Mouse (Mus musculus): Measurements from ENCODE around the gene Pgls. TPM values are rescaled to one million over a fixed set of nuclear protein-coding genes. Genes with fewer than 3 reads are reported as not detected.

Gene Pgls
- polyA plus RNA-seq, 1 experiment from 2014 or later, result 296 TPM

DNA sequence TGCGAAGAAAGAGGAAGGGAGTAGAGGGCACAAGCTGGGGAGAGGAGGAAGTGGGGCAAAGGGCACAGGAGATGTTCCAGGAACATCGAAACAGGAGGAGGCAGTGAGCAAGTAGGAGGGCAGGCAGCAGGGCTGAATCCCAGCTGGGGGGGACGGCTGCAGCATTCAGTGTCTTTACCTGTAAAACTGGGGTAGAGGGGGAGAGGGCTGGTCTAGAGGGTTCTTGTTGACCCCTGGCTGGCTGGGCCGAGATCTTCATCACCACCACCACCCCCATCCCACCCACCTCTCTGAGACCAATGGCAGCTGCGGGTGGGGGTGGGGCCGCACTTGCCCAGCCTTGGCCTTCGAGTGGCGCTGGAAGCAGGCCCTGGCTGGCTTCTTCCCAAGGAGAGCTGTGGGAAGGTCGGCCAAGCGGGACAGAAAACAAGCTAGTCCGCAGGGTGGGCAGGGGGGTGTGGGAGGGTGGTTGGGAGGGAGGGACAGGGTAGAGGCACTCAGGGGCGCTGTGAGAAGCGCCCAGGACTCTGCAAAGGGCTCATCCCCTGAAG, 23.5 kb upstream of the Pgls start, which contains the start of gene Slc27a1:
Gene Slc27a1 (plus strand): TSS at position 496 of the 551 bp plus-strand sequence.
- Histone ChIP-seq H3K4me2 (ENCODE audit: low read length) (peak within 1 kb of the TSS; percentile 62), H3K27me3 (ENCODE audit: insufficient read depth, low read length) (no peaks in the 10 kb centered on the region), H3K4me3 (replicated peaks; ENCODE audit: low read depth, low read length) (peak within 1 kb of the TSS; percentile 61), H3K27ac (peak within 1 kb of the TSS; percentile 96), H3K36me3 (ENCODE audit: insufficient read depth, low read length) (no peaks in the 10 kb centered on the region), H3K9ac (ENCODE audit: low read depth, low read length) (peak within 1 kb of the TSS; percentile 67), H3K4me1 (replicated peaks; ENCODE audit: insufficient read depth, low read length) (peaks cover 6% of the 10 kb centered on the region; the same call in 1 of the 2 replicates), H3K9me3 (replicated peaks; ENCODE audit: low read length) (no peaks in the 10 kb centered on the region)
- ATAC-seq (replicated peaks; ENCODE audit: low FRiP score, low read depth) (peak; percentile 9; the same call in 1 of the 2 replicates), DNase-seq (ENCODE audit: low spot score) (peak; percentile 64)
- 8% methylated on average over 13 of the region's 13 CpGs for WGBS
- TF ChIP-seq CTCF (IDR thresholded peaks at IDR 0.05; ENCODE audit: low read depth), result no peak

- H3K36me3 ChIP-seq (ENCODE audit: insufficient read depth, low read length), result no peaks in the 10 kb centered on the region
- 25% methylated on average over 6 of the region's 6 CpGs for whole genome bisulfite sequencing
- no peak for TF ChIP-seq CTCF (IDR thresholded peaks at IDR 0.05; ENCODE audit: low read depth)
- H3K4me1 ChIP-seq (replicated peaks; ENCODE audit: insufficient read depth, low read length), result peaks cover 6% of the 10 kb centered on the region; the same call in 1 of the 2 replicates
- H3K27me3 ChIP-seq (ENCODE audit: insufficient read depth, low read length), result no peaks in the 10 kb centered on the region
- ATAC-seq (replicated peaks; ENCODE audit: low FRiP score, low read depth), result no peak
- H3K27ac ChIP-seq, result peak overlapping the region; percentile 96
- no peaks in the 10 kb centered on the region for H3K9me3 ChIP-seq (replicated peaks; ENCODE audit: low read length)
- peak overlapping the region; percentile 67 for H3K9ac ChIP-seq (ENCODE audit: low read depth, low read length)
- H3K4me2 ChIP-seq (ENCODE audit: low read length), result peak overlapping the region; percentile 62
- no peak for DNase-seq (ENCODE audit: low spot score)
- peak overlapping the region; percentile 61 for H3K4me3 ChIP-seq (replicated peaks; ENCODE audit: low read depth, low read length)
Observed at GRCm38 (mm10) chr8:71568941-71569340, 23.0 kb upstream of the Pgls start.

GRCm38 (mm10) chr8:71569366-71570290, 22.3 kb upstream of the Pgls start:
- Histone ChIP-seq H3K9ac (ENCODE audit: low read depth, low read length) (peak overlapping the region; percentile 67), H3K36me3 (ENCODE audit: insufficient read depth, low read length) (no peaks in the 10 kb centered on the region), H3K4me1 (replicated peaks; ENCODE audit: insufficient read depth, low read length) (peaks cover 6% of the 10 kb centered on the region; the same call in 1 of the 2 replicates), H3K27ac (peak overlapping the region; percentile 96), H3K9me3 (replicated peaks; ENCODE audit: low read length) (no peaks in the 10 kb centered on the region), H3K27me3 (ENCODE audit: insufficient read depth, low read length) (no peaks in the 10 kb centered on the region), H3K4me2 (ENCODE audit: low read length) (peak overlapping the region; percentile 62), H3K4me3 (replicated peaks; ENCODE audit: low read depth, low read length) (peak overlapping the region; percentile 61)
- TF ChIP-seq CTCF (IDR thresholded peaks at IDR 0.05; ENCODE audit: low read depth), result no peak
- DNase-seq (ENCODE audit: low spot score), result peak; percentile 93
- 1% methylated on average over 51 of the region's 51 CpGs for WGBS
- ATAC-seq (replicated peaks; ENCODE audit: low FRiP score, low read depth), result peak; percentile 78

GRCm38 (mm10) chr8:71570291-71570954, 21.6 kb upstream of the Pgls start:
- Histone ChIP-seq H3K27ac (peak overlapping the region; percentile 96), H3K27me3 (ENCODE audit: insufficient read depth, low read length) (no peaks in the 10 kb centered on the region), H3K4me1 (replicated peaks; ENCODE audit: insufficient read depth, low read length) (peaks cover 6% of the 10 kb centered on the region; the same call in 1 of the 2 replicates), H3K36me3 (ENCODE audit: insufficient read depth, low read length) (no peaks in the 10 kb centered on the region), H3K4me3 (replicated peaks; ENCODE audit: low read depth, low read length) (peak overlapping the region; percentile 61), H3K4me2 (ENCODE audit: low read length) (peak overlapping the region; percentile 62), H3K9me3 (replicated peaks; ENCODE audit: low read length) (no peaks in the 10 kb centered on the region), H3K9ac (ENCODE audit: low read depth, low read length) (peak overlapping the region; percentile 52)
- TF ChIP-seq CTCF (IDR thresholded peaks at IDR 0.05; ENCODE audit: low read depth), result no peak
- peak; percentile 88 for ATAC-seq (replicated peaks; ENCODE audit: low FRiP score, low read depth)
- under 1% methylated on average over 41 of the region's 41 CpGs for WGBS
- peak; percentile 99 for DNase-seq (ENCODE audit: low spot score)

DNA sequence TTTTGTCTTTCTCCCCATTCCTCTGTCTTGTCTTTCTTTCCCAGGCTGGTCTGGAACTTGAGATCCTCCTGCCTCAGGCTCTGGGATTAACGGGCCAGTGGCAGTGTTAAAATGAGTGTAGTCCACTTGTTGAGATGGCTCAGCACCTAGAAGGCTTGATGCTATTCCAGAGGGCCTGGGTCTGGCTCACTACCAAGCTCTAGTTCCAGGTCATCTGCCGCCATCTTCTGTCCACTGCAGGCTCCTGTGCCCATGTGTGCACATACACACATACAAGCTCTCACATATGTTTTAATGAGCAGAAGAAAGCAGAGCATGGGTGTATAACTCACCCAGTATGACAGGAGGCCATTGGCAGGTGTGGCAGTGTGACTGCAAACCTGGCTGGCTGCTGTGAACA, 19.9 kb upstream of the Pgls start:
- Histone ChIP-seq H3K4me3 (replicated peaks; ENCODE audit: low read depth, low read length) (no peak overlapping the region), H3K27ac (no peak overlapping the region), H3K4me1 (replicated peaks; ENCODE audit: insufficient read depth, low read length) (peaks cover 6% of the 10 kb centered on the region; the same call in 1 of the 2 replicates), H3K9ac (ENCODE audit: low read depth, low read length) (no peak overlapping the region), H3K9me3 (replicated peaks; ENCODE audit: low read length) (no peaks in the 10 kb centered on the region), H3K4me2 (ENCODE audit: low read length) (no peak overlapping the region), H3K27me3 (ENCODE audit: insufficient read depth, low read length) (no peaks in the 10 kb centered on the region), H3K36me3 (ENCODE audit: insufficient read depth, low read length) (no peaks in the 10 kb centered on the region)
- 80% methylated on average over 2 of the region's 2 CpGs for WGBS
- ATAC-seq (replicated peaks; ENCODE audit: low FRiP score, low read depth) (no peak), DNase-seq (ENCODE audit: low spot score) (no peak)
- peak; percentile 17; the same call in 1 of the 2 replicates for TF ChIP-seq CTCF (IDR thresholded peaks at IDR 0.05; ENCODE audit: low read depth)
